Mouse (Mus musculus) neural tube, embryonic 12.5 days (tissue): Measurements from ENCODE around the gene Aurkaip1. TPM values are rescaled to one million over a fixed set of nuclear protein-coding genes. Genes with fewer than 3 reads are reported as not detected.
"Not testable (repeated sequence)": the region's sequence is repeated elsewhere in the genome, so short reads cannot be mapped to it uniquely, and the experiment has no call there.

ENCODE experiments used
- ATAC-seq: fragments of 200-750 bp; cut with Nextera tagmentation; 2 replicates; pipeline ENCODE4 v1.8.0; 2017; ENCODE audit warnings: low read depth, mild to moderate bottlenecking, moderate TSS enrichment, moderate library complexity; ENCODE audit not compliant: low FRiP score
- H3K27ac ChIP-seq: fragments of 300-500 bp; sonication (generic); 2 replicates; pipeline ENCODE4 v1.5.1; 2016
- H3K27me3 ChIP-seq: fragments of 300-500 bp; sonication (generic); replicated peaks from 2 replicates; pipeline ENCODE4 v1.6.1; 2016; ENCODE audit warnings: mild to moderate bottlenecking
- H3K36me3 ChIP-seq: fragments of 300-500 bp; sonication (generic); 2 replicates; pipeline ENCODE4 v1.6.1; 2016; ENCODE audit warnings: mild to moderate bottlenecking
- H3K4me1 ChIP-seq: fragments of 300-500 bp; sonication (generic); 2 replicates; pipeline ENCODE4 v1.6.1; 2016
- H3K4me2 ChIP-seq: fragments of 300-500 bp; sonication (generic); replicated peaks from 2 replicates; pipeline ENCODE4 v1.6.1; 2016; ENCODE audit warnings: mild to moderate bottlenecking
- H3K4me3 ChIP-seq: fragments of 300-500 bp; sonication (generic); 2 replicates; pipeline ENCODE4 v1.5.1; 2016
- H3K9ac ChIP-seq: fragments of 300-500 bp; sonication (generic); 2 replicates; pipeline ENCODE4 v1.6.1; 2016; ENCODE audit warnings: mild to moderate bottlenecking
- H3K9me3 ChIP-seq: fragments of 300-500 bp; sonication (generic); 2 replicates; pipeline ENCODE4 v1.6.1; 2016; ENCODE audit warnings: mild to moderate bottlenecking
- WGBS: fragments of 180-500 bp; shearing (Covaris S2); methylation state at CpG from one replicate; pipeline ENCODE4 v1.1.7; 2016; 5-methylcytosine and 5-hydroxymethylcytosine counted together
- polyA plus RNA-seq: library from polyadenylated mRNA; unstranded; fragments of >200 nt; fragmentation: Nextera tagmentation; extraction: Ambion mirVana; gene quantifications from 2 replicates; pipeline ENCODE4 v1.2.1, GENCODE M21; 2016

Aurkaip1 gene
- 142 and 144 TPM in 2 replicates for polyA plus RNA-seq

DNA sequence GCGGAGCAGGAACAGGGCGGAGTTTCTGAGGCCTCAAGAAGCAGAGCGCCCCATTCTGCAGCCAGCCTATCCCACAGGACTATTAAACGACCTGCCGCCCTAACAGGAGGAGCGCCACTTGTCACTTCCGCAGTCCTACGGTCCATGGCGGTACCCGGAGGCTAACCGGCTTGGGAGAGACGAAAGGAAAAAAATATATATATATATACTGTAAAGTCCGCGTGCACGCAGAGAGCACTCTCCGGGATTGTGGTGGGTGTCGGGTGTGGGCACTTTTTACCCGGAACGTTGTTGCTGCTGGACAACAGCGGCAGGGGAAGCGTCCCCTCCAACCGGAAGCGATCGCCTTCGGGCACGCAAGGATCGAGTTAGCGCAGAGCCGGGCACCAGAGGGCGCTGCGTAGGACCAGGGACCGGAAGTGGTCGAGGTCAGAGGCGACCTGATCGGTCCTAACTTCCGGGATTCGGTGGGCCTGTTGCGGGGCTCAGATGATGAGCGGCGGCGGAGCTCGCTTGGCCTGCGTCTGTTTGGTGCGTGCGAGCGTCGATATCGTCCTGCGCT lies at the start of gene Aurkaip1:
TSS of gene Aurkaip1 (plus strand) at position 68 of the 562 bp plus-strand sequence.
- no peaks in the 10 kb centered on the region for H3K9me3 ChIP-seq
- peaks cover 19% of the 10 kb centered on the region for H3K4me1 ChIP-seq
- H3K4me3 ChIP-seq = peak within 1 kb of the TSS; percentile 72
- H3K4me2 ChIP-seq = peak within 1 kb of the TSS; percentile 83
- peak within 1 kb of the TSS; percentile 83 for H3K9ac ChIP-seq
- peak; percentile 94 for ATAC-seq
- WGBS = under 1% methylated on average over 49 of the region's 49 CpGs
- peak within 1 kb of the TSS; percentile 53; the same call in 1 of the 2 replicates for H3K27ac ChIP-seq
- H3K36me3 ChIP-seq = peaks cover 28% of the 10 kb centered on the region
- H3K27me3 ChIP-seq = no peaks in the 10 kb centered on the region

DNA sequence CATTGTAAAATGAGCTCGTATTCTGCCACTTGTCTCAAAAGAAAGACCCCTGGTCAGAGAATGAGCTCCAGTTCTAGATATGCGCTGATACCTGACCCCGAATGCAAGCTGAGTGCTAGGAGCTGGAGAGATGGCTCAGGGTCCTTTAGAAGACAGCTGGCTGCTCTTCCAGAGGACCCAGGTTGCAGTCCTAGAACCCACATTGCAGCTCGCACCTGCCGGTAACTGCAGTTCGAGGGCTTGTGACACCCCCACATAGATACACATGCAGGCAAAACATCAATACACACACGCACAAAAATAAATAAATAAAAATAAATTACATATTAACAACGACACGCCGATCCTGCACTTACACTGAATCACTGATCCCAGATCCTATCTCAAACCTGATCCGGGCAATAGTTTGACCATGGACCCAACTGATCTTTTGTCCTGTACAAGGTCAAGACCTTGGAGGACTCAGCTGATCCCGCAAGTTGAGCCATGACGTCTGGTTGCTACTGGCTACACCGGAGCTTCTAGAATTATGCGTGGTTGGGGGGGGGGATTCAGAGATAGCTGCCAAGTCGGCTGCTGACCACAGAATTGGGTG lies 47.5 kb upstream of the Aurkaip1 start:
- H3K27ac ChIP-seq = no peak overlapping the region
- H3K9ac ChIP-seq = peak overlapping the region; percentile 78
- peak overlapping the region; percentile 69 for H3K4me2 ChIP-seq
- H3K27me3 ChIP-seq = no peaks in the 10 kb centered on the region
- peaks cover 13% of the 10 kb centered on the region for H3K4me1 ChIP-seq
- 44% methylated on average over 16 of the region's 16 CpGs for WGBS
- no peaks in the 10 kb centered on the region for H3K36me3 ChIP-seq
- H3K4me3 ChIP-seq = peak overlapping the region; percentile 56
- no peak; the same call in 1 of the 2 replicates for ATAC-seq
- H3K9me3 ChIP-seq = no peaks in the 10 kb centered on the region

DNA sequence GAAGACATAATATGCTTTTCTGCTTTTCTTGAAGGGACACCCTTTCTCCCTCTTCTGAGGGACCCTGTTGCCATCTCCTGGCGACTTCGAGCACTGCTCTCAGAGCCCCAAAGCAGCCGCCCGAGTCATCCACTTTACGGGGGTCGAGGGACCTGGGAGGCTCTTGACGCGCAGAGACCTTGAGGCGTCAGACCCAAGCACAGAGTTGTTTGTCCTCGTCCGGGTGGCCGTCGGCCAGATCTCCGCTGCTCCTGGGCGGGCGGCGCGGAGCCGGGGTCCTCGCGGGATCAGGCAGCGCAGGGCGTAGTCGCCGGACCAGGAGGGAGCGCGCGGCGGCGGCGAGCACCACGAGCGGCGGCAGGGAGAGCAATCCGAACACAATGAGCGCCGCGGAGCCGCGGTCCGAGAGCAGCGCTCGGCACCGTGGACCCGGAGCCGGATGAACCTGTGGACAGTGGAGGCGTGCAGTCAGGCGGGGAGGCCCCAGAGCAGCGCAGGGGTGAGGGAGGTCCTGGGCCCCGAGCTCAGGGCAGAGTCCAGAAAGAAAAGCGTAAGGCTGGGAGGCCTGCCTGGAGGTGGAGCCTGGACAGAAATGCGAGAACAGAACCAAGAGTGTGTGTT lies 46.9 kb upstream of the Aurkaip1 start:
- peak overlapping the region; percentile 44; the same call in 1 of the 2 replicates for H3K27ac ChIP-seq
- peak overlapping the region; percentile 69 for H3K4me2 ChIP-seq
- no peaks in the 10 kb centered on the region for H3K27me3 ChIP-seq
- peak overlapping the region; percentile 56 for H3K4me3 ChIP-seq
- no peaks in the 10 kb centered on the region for H3K36me3 ChIP-seq
- under 1% methylated on average over 52 of the region's 52 CpGs for WGBS
- peak overlapping the region; percentile 78 for H3K9ac ChIP-seq
- no peaks in the 10 kb centered on the region for H3K9me3 ChIP-seq
- peak; percentile 89 for ATAC-seq
- H3K4me1 ChIP-seq = peaks cover 13% of the 10 kb centered on the region

DNA sequence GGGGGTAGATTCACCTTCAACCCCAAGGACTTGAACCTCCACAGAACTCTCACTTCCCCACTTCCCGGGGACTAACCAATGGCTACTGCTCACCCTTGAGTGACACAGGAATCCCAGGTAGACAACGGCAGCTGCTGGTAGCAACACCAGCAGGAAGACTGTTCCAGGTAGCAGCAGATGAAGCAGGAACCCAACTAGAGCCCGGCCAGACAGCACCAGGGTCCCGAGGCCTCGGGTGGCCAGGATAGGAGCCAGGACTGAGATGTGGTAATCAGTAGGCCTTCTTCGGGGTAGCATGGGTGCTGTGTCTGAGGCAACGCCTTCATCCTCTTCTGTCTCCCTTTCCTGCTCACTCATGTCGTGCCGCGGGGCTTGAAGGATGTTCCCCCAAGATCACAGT lies 45.8 kb upstream of the Aurkaip1 start:
- Histone ChIP-seq H3K9me3 (no peaks in the 10 kb centered on the region), H3K4me1 (peaks cover 13% of the 10 kb centered on the region), H3K4me2 (peak overlapping the region; percentile 69; the same call in 1 of the 2 replicates), H3K27me3 (no peaks in the 10 kb centered on the region), H3K4me3 (no peak overlapping the region), H3K9ac (no peak overlapping the region), H3K27ac (no peak overlapping the region), H3K36me3 (no peaks in the 10 kb centered on the region)
- no peak for ATAC-seq
- 84% methylated on average over 10 of the region's 10 CpGs for WGBS

DNA sequence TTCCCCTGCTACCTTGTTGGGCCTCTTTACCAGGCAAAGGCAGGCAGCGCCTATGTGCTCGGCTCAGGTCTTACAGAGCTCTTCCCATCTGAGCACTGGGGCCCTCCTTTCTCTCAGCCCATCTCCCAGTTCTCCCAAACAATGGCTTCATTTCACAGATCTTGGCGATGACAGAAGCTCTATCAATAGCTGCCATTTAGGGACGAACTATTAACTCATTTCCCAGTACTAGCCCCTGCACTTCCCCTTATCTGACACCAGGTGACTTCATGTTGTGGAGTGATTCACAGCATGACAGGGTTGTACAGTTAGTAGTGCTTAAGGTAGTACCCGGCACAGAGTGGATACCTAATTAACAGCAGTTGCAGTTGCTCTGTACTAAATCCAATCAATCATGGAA lies 45.3 kb upstream of the Aurkaip1 start, which contains the start of gene Tmem88b:
TSS of gene Tmem88b (minus strand) at position 56 of the 400 bp plus-strand sequence.
- H3K27me3 ChIP-seq = no peaks in the 10 kb centered on the region
- H3K9me3 ChIP-seq = no peaks in the 10 kb centered on the region
- 66% methylated on average over 5 of the region's 5 CpGs for WGBS
- H3K4me3 ChIP-seq = peak within 1 kb of the TSS; percentile 56; the same call in 1 of the 2 replicates
- H3K9ac ChIP-seq = peak within 1 kb of the TSS; percentile 78; the same call in 1 of the 2 replicates
- peak within 1 kb of the TSS; percentile 69 for H3K4me2 ChIP-seq
- ATAC-seq = no peak
- no peaks in the 10 kb centered on the region for H3K36me3 ChIP-seq
- peaks cover 13% of the 10 kb centered on the region for H3K4me1 ChIP-seq
- no peak within 1 kb of the TSS for H3K27ac ChIP-seq

DNA sequence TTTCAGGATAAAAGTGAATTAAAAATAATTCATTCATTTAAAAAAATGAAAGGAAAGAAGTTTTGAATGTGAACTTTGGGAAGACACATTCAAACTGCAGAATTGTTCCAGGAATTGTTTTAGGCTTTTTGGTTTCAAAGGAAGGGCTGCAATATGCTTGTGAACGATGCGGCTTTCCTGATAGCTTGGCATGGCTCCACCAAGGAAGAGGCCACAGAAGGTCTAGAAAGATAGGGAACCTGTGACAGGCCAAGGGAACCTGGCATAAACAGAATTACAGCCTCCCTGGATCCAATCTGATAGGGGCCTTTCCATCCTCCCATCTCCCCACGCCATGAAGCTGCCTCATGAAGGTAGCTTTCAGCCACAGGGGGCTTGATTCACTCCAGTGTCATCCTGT lies 42.8 kb upstream of the Aurkaip1 start:
- H3K36me3 ChIP-seq = no peaks in the 10 kb centered on the region
- ATAC-seq = no peak
- peaks cover 9% of the 10 kb centered on the region for H3K4me1 ChIP-seq
- H3K4me3 ChIP-seq = no peak overlapping the region
- WGBS = 75% methylated on average over 3 of the region's 3 CpGs
- H3K27me3 ChIP-seq = no peaks in the 10 kb centered on the region
- no peak overlapping the region for H3K4me2 ChIP-seq
- no peak overlapping the region for H3K27ac ChIP-seq
- no peak overlapping the region for H3K9ac ChIP-seq
- no peaks in the 10 kb centered on the region for H3K9me3 ChIP-seq

DNA sequence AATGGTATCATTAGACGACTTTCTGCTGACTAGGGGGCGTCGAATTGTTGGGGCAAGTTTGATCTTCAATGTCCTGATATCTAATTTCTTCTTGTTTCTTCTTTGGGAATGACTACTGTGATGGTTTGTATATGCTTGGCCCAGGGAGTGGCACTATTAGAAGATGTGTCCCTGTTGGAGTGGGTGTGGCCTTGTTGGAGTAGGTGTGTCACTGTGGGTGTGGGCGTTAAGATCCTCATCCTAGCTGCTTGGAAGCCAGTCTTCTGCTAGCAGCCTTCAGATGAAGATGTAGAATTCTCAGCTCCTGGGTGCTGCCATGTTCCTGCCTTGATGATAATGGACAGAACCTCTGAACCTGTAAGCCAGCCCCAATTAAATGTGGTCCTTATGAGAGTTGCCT lies 42.2 kb upstream of the Aurkaip1 start:
- H3K9ac ChIP-seq, H3K4me2 ChIP-seq: not testable (repeated sequence)
- WGBS = 78% methylated on average over 4 of the region's 4 CpGs

DNA sequence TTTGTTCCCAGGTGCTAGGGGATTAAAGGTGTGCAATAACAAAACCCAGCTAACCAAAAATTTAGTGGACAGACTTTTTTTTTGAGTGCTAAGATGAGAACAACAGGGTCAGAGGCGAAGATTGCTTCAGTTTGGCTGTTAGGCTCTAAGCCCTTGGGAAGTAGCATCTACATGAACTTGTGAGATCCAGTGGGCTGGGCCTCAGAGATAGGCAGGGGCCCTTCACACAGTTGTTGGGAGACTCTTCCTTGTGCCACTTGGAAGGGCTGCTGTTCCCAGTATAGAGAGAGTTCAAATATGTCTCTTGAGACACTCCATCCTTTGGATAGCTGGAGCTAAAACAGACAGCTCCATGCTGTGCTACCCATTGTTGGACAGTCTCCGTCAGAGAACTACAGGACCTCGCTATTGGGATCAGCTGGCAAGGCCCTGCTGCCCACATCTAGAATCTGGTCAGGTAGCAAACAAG lies 41.0 kb upstream of the Aurkaip1 start, which contains the start of gene Ankrd65:
TSS of gene Ankrd65 (plus strand) at position 419 of the 469 bp plus-strand sequence.
- Histone ChIP-seq H3K9ac (no peak within 1 kb of the TSS), H3K27me3 (no peaks in the 10 kb centered on the region), H3K27ac (no peak within 1 kb of the TSS), H3K4me2 (no peak within 1 kb of the TSS), H3K9me3 (no peaks in the 10 kb centered on the region), H3K4me3 (no peak within 1 kb of the TSS), H3K4me1 (no peaks in the 10 kb centered on the region), H3K36me3 (no peaks in the 10 kb centered on the region)
- whole genome bisulfite sequencing = 85% methylated on average over 3 of the region's 3 CpGs
- ATAC-seq = no peak

More for the DNA sequence above, 42.2 kb upstream of the Aurkaip1 start:
- H3K27ac ChIP-seq, ATAC-seq, H3K36me3 ChIP-seq, H3K27me3 ChIP-seq, H3K4me1 ChIP-seq, H3K9me3 ChIP-seq, H3K4me3 ChIP-seq: not testable (repeated sequence)

DNA sequence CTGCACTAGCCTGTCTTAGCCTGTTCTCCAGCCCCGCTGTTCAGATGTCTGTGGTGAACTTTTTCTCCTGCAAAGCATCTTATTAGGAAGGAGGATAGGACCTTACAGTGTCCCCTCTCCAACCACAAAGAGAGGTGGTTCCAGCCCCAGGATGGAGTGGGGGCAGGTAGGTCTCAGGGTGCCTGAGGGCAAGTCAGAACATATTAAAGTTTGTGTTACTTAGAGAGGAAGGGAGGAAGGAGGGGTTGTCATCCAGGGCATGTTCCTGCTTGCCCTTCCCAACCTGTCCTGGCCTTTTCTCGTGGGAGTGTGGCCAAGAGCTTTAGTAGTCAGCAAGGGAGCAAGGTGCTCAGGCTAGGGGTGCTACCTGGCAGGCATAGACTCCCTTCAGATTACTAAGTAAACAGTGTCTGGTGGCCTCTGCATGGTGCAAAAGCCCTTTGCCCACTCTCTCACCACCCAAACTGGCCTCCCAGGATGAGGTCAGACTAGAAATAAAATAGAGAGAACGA lies 40.4 kb upstream of the Aurkaip1 start:
- Histone ChIP-seq H3K4me1 (no peaks in the 10 kb centered on the region), H3K4me2 (no peak overlapping the region), H3K36me3 (no peaks in the 10 kb centered on the region), H3K27me3 (no peaks in the 10 kb centered on the region), H3K4me3 (no peak overlapping the region), H3K27ac (no peak overlapping the region), H3K9ac (no peak overlapping the region), H3K9me3 (no peaks in the 10 kb centered on the region)
- ATAC-seq = no peak
- WGBS = 72% methylated on average over 3 of the region's 3 CpGs

DNA sequence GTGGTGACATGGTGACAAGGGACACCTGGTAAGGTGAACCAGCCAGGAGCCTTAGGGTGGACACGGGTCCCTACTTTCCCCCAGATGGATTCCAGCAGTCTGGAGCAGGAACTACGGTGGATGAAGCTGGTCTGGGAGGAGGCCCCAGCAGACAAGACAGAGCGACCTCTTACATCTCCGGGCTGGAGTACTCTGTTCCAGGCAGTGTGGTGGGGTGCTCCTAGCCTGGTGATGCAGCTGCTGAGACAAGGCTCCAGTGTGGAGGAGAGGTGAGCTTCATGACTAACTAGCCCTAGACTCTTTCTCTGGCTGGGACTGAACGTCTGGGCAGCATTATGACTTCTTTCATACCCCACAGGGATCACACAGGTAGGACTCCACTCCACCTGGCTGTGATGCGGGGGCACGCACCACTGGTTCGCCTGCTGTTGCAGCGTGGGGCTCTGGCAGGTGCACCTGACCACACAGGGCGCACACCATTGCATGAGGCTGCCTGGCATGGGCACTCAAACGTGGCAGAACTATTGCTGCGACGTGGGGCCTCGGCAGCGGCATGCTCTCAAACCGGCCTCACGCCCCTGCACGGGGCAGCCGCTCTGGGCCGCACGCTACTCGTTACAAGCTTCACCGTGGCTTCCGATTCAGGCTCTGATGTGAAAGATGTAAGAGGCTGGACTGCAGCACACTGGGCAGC lies 39.7 kb upstream of the Aurkaip1 start:
- no peak overlapping the region for H3K4me3 ChIP-seq
- no peaks in the 10 kb centered on the region for H3K36me3 ChIP-seq
- H3K27me3 ChIP-seq = no peaks in the 10 kb centered on the region
- H3K4me1 ChIP-seq = no peaks in the 10 kb centered on the region
- WGBS = 78% methylated on average over 24 of the region's 24 CpGs
- no peak overlapping the region for H3K4me2 ChIP-seq
- ATAC-seq = no peak
- H3K9ac ChIP-seq = no peak overlapping the region
- no peaks in the 10 kb centered on the region for H3K9me3 ChIP-seq
- no peak overlapping the region for H3K27ac ChIP-seq

DNA sequence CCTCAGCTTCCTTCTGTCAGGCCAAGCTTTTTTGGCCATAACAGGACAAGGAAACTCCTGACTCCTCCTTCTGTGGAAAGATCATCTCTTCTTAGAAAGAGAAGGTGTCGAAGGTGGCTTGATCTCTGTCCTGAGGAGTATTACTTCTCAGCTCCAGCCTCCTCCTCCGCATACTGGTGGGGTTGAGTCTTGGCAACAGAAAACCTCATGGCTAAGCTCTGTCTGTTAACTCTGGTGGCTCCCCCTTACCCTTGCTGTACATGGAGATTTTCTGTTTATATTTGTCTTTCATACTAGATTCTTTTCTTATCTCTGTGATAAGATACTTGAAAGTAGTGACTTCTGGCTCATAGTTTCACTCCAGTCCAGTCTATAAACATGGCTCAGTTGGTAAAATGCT lies 37.3 kb upstream of the Aurkaip1 start:
- H3K27me3 ChIP-seq = no peaks in the 10 kb centered on the region
- H3K4me1 ChIP-seq = no peaks in the 10 kb centered on the region
- H3K9ac ChIP-seq = no peak overlapping the region
- 81% methylated on average over 2 of the region's 2 CpGs for WGBS
- no peaks in the 10 kb centered on the region for H3K36me3 ChIP-seq
- no peaks in the 10 kb centered on the region for H3K9me3 ChIP-seq
- H3K27ac ChIP-seq = no peak overlapping the region
- H3K4me3 ChIP-seq = no peak overlapping the region
- H3K4me2 ChIP-seq = no peak overlapping the region
- ATAC-seq = no peak

DNA sequence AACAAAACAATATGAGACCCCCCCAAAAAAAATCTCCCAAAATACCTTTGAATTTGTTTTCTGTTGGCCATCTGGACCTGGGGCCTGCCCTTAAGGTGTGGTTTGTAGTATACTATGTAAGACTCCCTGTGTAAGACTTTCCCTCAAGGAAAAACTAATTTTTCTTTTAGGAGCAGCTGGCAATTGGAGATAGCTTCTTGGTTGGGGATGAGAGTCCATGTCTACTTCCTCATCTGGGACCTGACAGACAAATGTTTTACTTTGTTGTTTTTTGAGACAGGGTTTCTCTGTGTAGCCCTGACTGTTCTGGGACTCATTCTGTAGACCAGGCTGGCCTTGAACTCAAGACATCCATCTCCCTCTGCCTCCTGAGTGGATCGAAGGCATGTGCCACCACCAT lies 29.0 kb upstream of the Aurkaip1 start:
- Histone ChIP-seq H3K27ac (no peak overlapping the region), H3K36me3 (peaks cover 4% of the 10 kb centered on the region; the same call in 1 of the 2 replicates), H3K4me1 (peaks cover 17% of the 10 kb centered on the region), H3K4me3 (no peak overlapping the region), H3K27me3 (no peaks in the 10 kb centered on the region), H3K9ac (no peak overlapping the region), H3K9me3 (no peaks in the 10 kb centered on the region), H3K4me2 (no peak overlapping the region)
- 92% methylated on average over 1 of the region's 1 CpGs for WGBS
- no peak for ATAC-seq
